In the genomic region with DNA sequence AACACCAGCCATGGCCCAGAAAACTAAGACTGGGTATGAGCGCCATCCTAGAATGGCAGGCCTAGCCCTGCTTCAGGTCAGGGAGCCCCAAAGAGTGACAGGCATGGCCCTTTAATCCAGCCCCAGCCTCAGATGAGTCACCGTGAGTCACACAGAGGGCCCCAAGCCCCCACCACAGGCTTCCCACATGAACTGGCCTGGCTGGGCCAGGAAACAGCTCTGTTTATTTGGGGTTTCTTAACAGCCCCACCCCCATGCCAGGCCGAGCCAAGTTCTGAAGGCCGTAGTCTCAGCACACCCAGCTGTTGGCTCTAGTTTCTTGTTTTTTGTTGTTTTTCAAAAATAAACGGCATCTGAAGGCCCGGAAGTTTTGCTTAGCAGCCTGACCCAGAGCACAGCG, we compare ENCODE assay signal across 8 mouse cellular contexts. TPM values are rescaled to one million over a fixed set of nuclear protein-coding genes. Genes with fewer than 3 reads are reported as not detected.
DNase-seq lines count a peak whose midpoint lies in the region; ATAC-seq and TF ChIP-seq lines count a peak whose summit lies in the region.

No protein-coding gene starts in this region.

- no peaks in the 10 kb centered on the region for H3K9me3 ChIP-seq in neural tube, embryonic 13.5 days
- no peaks in the 10 kb centered on the region for H3K9me3 ChIP-seq in embryonic facial prominence, embryonic 14.5 days (ENCODE audit: control insufficient read depth, low read length)

- 74% methylated on average over 7 of the region's 7 CpGs for WGBS in neural tube, embryonic 13.5 days
- 36% methylated on average over 7 of the region's 7 CpGs for WGBS in embryonic facial prominence, embryonic 14.5 days

- no peaks in the 10 kb centered on the region for H3K36me3 ChIP-seq in neural tube, embryonic 13.5 days
- H3K36me3 ChIP-seq in embryonic facial prominence, embryonic 14.5 days (ENCODE audit: control insufficient read depth, insufficient read depth, low read length), result no peaks in the 10 kb centered on the region
- no peaks in the 10 kb centered on the region for H3K36me3 ChIP-seq in testis, adult 2 months (ENCODE audit: control insufficient read depth, insufficient read depth, low read length)

- intact Hi-C loops in heart, postnatal 36 days (cut with DNase I), result no loop called here

- TF ChIP-seq CTCF in layer of hippocampus, adult 2 months (conservative IDR thresholded peaks at IDR 0.05), result no peak
- no peak for TF ChIP-seq CTCF in testis, adult 2 months (IDR thresholded peaks at IDR 0.05; ENCODE audit: control insufficient read depth, insufficient read depth, insufficient replicate concordance, low read depth, low read length)

- H3K4me2 ChIP-seq in neural tube, embryonic 13.5 days, result no peak overlapping the region
- no peak overlapping the region for H3K4me2 ChIP-seq in embryonic facial prominence, embryonic 14.5 days (ENCODE audit: low read depth, low read length)

- TF ChIP-seq POLR2A in testis, adult 2 months (IDR thresholded peaks at IDR 0.05; ENCODE audit: control insufficient read depth, low read depth, low read length), result no peak

- no peak for DNase-seq in neural tube, embryonic 10.5 days (ENCODE audit: extremely low spot score, low spot score)
- peak; percentile 88 for DNase-seq in embryonic facial prominence, embryonic 14.5 days (ENCODE audit: low spot score)
- peak; percentile 72 to 74 for DNase-seq in heart, postnatal 36 days
- DNase-seq in layer of hippocampus, adult 2 months (ENCODE audit: low spot score in 2 of 2), result peak; percentile 36 to 58
- DNase-seq in lung, postnatal 25 days (ENCODE audit: low spot score), result peak; percentile 89

- H3K4me1 ChIP-seq in neural tube, embryonic 13.5 days (replicated peaks), result peaks cover 38% of the 10 kb centered on the region
- H3K4me1 ChIP-seq in embryonic facial prominence, embryonic 14.5 days (ENCODE audit: control insufficient read depth, insufficient read depth, low read length), result peaks cover 33% of the 10 kb centered on the region
- peaks cover 7% of the 10 kb centered on the region for H3K4me1 ChIP-seq in testis, adult 2 months (ENCODE audit: control insufficient read depth, insufficient read depth, low read length)

- no peak overlapping the region for H3K9ac ChIP-seq in neural tube, embryonic 13.5 days
- H3K9ac ChIP-seq in embryonic facial prominence, embryonic 14.5 days (ENCODE audit: low read depth, low read length), result no peak overlapping the region

- no peak for ATAC-seq in neural tube, embryonic 13.5 days (ENCODE audit: low read depth)
- ATAC-seq in embryonic facial prominence, embryonic 14.5 days (ENCODE audit: low read depth), result peak; percentile 77
- no peak for ATAC-seq in activated CD4-positive, CD25-positive, alpha-beta regulatory T cell, adult 4 months

- H3K4me3 ChIP-seq in neural tube, embryonic 13.5 days, result no peak overlapping the region
- no peak overlapping the region for H3K4me3 ChIP-seq in embryonic facial prominence, embryonic 14.5 days (ENCODE audit: low read depth, low read length)
- no peak overlapping the region for H3K4me3 ChIP-seq in layer of hippocampus, adult 2 months
- no peak overlapping the region for H3K4me3 ChIP-seq in testis, adult 2 months (ENCODE audit: control insufficient read depth, low read depth, low read length)

- 0 out of 2 replicates have a peak overlapping the region, but pooled peaks have one; percentile 52 for H3K27ac ChIP-seq in neural tube, embryonic 13.5 days (replicated peaks)
- peak overlapping the region; percentile 56 for H3K27ac ChIP-seq in embryonic facial prominence, embryonic 14.5 days (replicated peaks; ENCODE audit: low read depth, low read length)
- H3K27ac ChIP-seq in layer of hippocampus, adult 2 months, result peak overlapping the region; percentile 81
- H3K27ac ChIP-seq in testis, adult 2 months (ENCODE audit: control insufficient read depth, insufficient read depth, low read depth, low read length), result peak overlapping the region; percentile 15

- peaks cover 13% of the 10 kb centered on the region for H3K27me3 ChIP-seq in neural tube, embryonic 13.5 days
- peaks cover 13% of the 10 kb centered on the region for H3K27me3 ChIP-seq in embryonic facial prominence, embryonic 14.5 days (replicated peaks; ENCODE audit: control insufficient read depth, insufficient read depth, low read length)
- H3K27me3 ChIP-seq in testis, adult 2 months (ENCODE audit: control insufficient read depth, insufficient read depth, low read length), result no peaks in the 10 kb centered on the region

RNA-seq across cellular contexts. Expression of gene Htra3, which starts 6.5 kb away (rescaled TPM):
- polyA plus RNA-seq in neural tube, embryonic 13.5 days (2015; fragmentation: Nextera tagmentation; extraction: Ambion mirVana), result 16.2 TPM in 2 replicates
- polyA plus RNA-seq in embryonic facial prominence, embryonic 14.5 days (2014; fragmentation: Nextera tagmentation; extraction: Ambion mirVana), result 42.5 and 46.4 TPM in 2 replicates
- total RNA-seq in heart, postnatal 36 days (2021), result 100 to 1,000 TPM; 105 to 136 TPM
- 1 to 10 TPM; 5.5 to 5.6 TPM for total RNA-seq in layer of hippocampus, adult 2 months (2021)
- 14.8 and 15.0 TPM in 2 replicates for polyA plus RNA-seq in testis, adult 2 months (2012; rRNA removed)
- polyA plus RNA-seq in activated CD4-positive, CD25-positive, alpha-beta regulatory T cell, adult 4 months (2017; shearing (Covaris generic)), result not detected

Comparison
In these comparisons a context has a peak if more than half of its experiments do, and no peak if none do; other contexts are left out.
1. H3K27ac ChIP-seq: peak in every context shown above with its lines; median percentile 81 in layer of hippocampus, adult 2 months; 56 in embryonic facial prominence, embryonic 14.5 days; 52 in neural tube, embryonic 13.5 days; 15 in testis, adult 2 months.
2. RNA of gene Htra3, which starts 6.5 kb away (polyA plus RNA-seq): 42.5 to 46.4 TPM in embryonic facial prominence, embryonic 14.5 days, 16.2 TPM in neural tube, embryonic 13.5 days and 14.8 to 15.0 TPM in testis, adult 2 months; not detected in activated CD4-positive, CD25-positive, alpha-beta regulatory T cell, adult 4 months; every median in the first group is over 10 times any median in the second.